Mouse (Mus musculus) layer of hippocampus, postnatal 14 days (tissue): ENCODE data around the gene Cnot9. TPM values are rescaled to one million over a fixed set of nuclear protein-coding genes. Genes with fewer than 3 reads are reported as not detected.
"Not testable (repeated sequence)": the region's sequence is repeated elsewhere in the genome, so short reads cannot be mapped to it uniquely, and the experiment has no call there.

ENCODE experiments used
- DNase-seq, 2 experiments: peaks; one replicate each; pipeline ENCODE4 v3.0.0; 2021 to 2022; ENCODE audit warnings: low spot score in 2 of 2, mixed read lengths in 1 of 2
- long read RNA-seq, 2 experiments: library from polyadenylated mRNA; stranded (forward); transcript quantifications; one replicate each; pipeline ENCODE4 v2.0.0; 2021
- total RNA-seq, 2 experiments: library from RNA; stranded (reverse); gene quantifications; 2 replicates each; pipeline ENCODE4 v1.2.3; 2021

The Cnot9 gene
- total RNA-seq: 10 to 100 TPM; 30.5 to 33.4 TPM
- long read RNA-seq, experiment 1, transcript Cnot9-201 (8 exons, 3,268 nt): major isoform, 15 of 20 reads
- long read RNA-seq, experiment 1, partial matches to known transcripts: 1 of 20 reads
- long read RNA-seq, experiment 1, other reads (novel, unspliced or antisense): 4 of 20 reads
- long read RNA-seq, experiment 2, transcript Cnot9-201 (8 exons, 3,268 nt): major isoform, 16 of 23 reads
- long read RNA-seq, experiment 2, partial matches to known transcripts: 1 of 23 reads
- long read RNA-seq, experiment 2, other reads (novel, unspliced or antisense): 6 of 23 reads

GRCm38 (mm10) chr1:74505721-74506464, at the start of gene Cnot9:
Gene Cnot9 (plus strand): TSS chr1:74506058.
- peak; percentile 100 for DNase-seq

DNA sequence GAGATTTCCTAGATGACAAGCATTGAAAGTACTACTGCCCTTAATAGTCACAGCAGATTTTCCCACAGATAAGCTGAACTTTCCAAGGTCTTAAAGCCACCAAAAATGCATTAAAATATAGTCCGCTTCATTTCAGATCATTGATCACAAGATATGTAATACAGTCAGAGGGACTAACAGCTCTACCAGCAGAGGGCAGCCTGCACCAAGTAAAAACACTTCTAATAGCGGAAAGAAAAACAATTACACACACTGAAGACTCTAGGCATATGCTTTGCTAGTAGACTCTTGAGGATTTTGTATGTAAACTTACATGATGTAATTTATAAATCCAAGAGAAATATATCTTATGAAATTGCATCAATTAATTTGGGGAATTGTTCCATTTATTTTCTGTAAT, 45.6 kb upstream of the Cnot9 start:
- peak in 1 of 2 experiments; percentile 55 for DNase-seq

- no peak for DNase-seq
Measured at GRCm38 (mm10) chr1:74485792-74486191, 20.1 kb upstream of the Cnot9 start.

GRCm38 (mm10) chr1:74501106-74501505, 4.8 kb upstream of the Cnot9 start:
- no peak for DNase-seq

GRCm38 (mm10) chr1:74505393-74505720, 501 bp upstream of the Cnot9 start:
- no peak for DNase-seq

DNA sequence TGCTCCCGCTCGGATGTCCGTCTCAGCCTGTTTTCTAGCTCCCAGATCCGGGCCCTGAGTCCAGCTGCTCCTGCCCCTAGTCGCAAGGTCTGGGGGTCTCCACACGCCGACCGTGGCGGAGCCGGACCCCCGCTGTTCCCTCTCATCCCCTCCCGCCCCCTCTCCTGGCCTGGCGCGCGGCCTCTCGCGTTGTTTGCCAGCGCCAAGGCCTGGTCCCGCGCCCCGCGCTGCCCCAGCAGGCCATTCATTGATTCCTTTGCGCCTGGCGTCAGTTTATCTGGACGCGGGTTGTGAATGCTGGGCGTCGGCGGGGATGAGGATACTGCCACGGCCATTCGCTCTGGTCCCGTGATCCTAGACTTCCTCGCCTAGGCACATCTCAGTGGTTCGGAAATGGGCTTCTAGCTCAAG, 618 bp downstream of the Cnot9 start:
- no peak for DNase-seq

GRCm38 (mm10) chr1:74507780-74508179, 1.9 kb downstream of the Cnot9 start:
- no peak for DNase-seq

DNA sequence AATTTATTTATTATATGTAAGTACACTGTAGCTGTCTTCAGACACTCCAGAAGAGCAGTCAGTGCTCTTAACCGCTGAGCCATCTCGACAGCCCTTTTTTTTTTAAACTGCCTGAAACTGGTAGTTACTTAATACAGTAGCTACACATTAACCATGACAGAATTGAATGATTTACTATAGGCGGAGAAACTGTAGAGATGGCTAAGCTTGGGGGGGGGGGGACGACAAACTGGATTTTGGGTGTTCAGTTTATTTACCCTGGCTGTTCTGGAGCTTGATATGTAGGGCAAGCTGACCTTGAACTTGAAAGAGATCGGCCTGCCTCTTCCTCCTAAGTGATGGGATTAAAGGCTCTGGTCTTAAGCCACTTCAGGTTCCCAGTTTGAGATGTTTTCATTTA, 5.4 kb downstream of the Cnot9 start:
- no peak for DNase-seq

- DNase-seq: not testable (repeated sequence)
Measured at GRCm38 (mm10) chr1:74512999-74513398, 7.1 kb downstream of the Cnot9 start.

- no peak for DNase-seq
Measured at GRCm38 (mm10) chr1:74519875-74520274, 14.0 kb downstream of the Cnot9 start.

DNA sequence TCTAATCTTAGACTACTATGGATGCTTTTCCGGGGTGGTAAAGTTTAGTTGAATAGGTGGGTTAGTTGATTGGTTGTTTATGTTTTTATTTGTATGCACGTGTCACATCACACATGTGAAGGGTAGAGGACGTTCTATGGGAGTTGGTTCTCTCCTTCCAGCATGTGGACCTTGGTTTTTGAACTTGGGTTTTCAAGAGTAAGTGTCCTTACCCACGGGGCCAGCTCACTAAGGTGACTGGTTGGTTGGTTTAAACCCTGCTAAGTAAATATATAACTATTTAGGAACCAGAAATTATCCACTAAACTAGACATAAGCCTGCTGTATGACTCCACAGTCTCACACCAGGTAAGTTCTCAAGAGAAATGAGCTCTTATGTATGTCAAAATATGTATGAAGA, 18.9 kb downstream of the Cnot9 start:
- DNase-seq: no peak

DNA sequence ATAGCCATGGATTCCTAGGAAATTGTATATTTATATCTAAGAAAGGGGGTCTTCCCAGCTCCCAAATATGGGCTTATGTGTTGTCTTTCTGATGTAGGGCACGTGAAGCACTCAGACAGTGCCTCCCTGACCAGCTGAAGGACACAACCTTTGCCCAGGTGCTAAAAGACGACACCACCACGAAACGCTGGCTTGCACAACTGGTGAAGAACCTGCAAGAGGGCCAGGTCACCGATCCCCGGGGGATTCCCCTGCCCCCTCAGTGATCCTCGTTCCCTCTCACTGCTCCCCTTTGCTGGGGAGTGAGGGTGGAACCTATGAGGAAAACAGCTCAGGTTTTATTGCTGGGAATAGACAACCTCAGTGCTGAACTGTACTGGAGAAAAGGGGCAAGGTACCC, 22.7 kb downstream of the Cnot9 start:
- no peak for DNase-seq

DNA sequence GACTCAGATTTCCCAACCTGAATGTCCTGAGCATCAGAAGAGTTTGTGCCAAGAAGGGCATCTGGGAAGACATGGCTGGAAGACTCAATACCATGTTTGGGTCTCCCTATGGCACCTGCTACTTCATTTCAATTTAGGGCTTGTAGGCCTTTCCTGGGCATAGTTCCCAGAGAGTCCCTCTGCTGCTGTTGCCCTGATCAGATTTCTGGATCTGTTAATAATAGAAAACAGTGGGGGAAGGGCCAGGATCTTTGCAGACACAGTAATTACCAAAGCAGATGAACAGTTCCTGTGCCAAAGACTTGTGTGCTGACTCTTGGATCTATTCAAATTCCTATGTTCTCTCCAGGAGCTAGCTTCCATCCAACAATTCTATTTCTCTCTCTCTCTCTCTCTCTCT, 32.8 kb downstream of the Cnot9 start:
- DNase-seq: peak; percentile 52 to 86

DNA sequence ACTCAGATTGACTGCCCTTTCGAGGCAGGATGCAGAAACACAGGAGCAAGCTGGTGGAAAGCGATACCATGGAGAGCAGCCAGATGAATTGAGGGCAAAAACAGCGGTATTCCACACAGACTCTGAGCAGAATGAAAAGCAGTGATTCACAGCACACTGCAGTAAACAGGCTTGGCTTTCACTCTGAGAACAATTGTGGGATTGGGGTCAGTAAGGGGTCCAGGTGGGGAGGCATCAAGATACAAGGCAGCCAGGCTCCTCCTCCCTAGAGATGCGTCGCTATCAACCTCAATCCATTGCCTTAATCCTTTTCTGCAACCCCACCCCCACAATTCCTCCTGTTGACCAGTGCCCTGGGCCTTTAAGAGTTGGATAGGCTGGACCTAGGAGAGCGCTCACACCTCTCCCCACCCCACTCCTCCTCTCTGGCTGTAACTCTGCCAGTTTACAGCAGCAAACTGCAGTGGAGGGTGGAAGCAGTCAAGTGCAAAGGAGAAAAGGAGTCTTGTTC, 36.6 kb downstream of the Cnot9 start, which contains the start of gene Plcd4:
TSS of gene Plcd4 (plus strand) at position 438 of the 511 bp plus-strand sequence.
- peak; percentile 41 to 63 for DNase-seq

- peak in 1 of 2 experiments; percentile 16 for DNase-seq
Measured at GRCm38 (mm10) chr1:74544184-74544583, 38.3 kb downstream of the Cnot9 start, which contains the start of gene Usp37. Gene Usp37 (minus strand): TSS chr1:74544284.

GRCm38 (mm10) chr1:74559061-74559460, 53.2 kb downstream of the Cnot9 start:
- DNase-seq: no peak

- no peak for DNase-seq
Measured at GRCm38 (mm10) chr1:74565834-74566233, 60.0 kb downstream of the Cnot9 start.

- no peak for DNase-seq
Measured at GRCm38 (mm10) chr1:74569739-74570719, 64.2 kb downstream of the Cnot9 start.
